Mouse (Mus musculus) forebrain, embryonic 10.5 days (tissue): ENCODE data around the gene Slc22a5. TPM values are rescaled to one million over a fixed set of nuclear protein-coding genes. Genes with fewer than 3 reads are reported as not detected.
"Not testable (repeated sequence)": the region's sequence is repeated elsewhere in the genome, so short reads cannot be mapped to it uniquely, and the experiment has no call there.

ENCODE experiments used
- DNase-seq: peaks from one replicate; pipeline ENCODE4 v3.0.0-alpha.2; 2017; ENCODE audit warnings: low spot score; ENCODE audit errors: extremely low spot score
- H3K27ac ChIP-seq: fragments of 300-500 bp; sonication (generic); 2 replicates; pipeline ENCODE4 v1.5.1; 2016; ENCODE audit warnings: mild to moderate bottlenecking
- H3K27me3 ChIP-seq: fragments of 300-500 bp; sonication (generic); 2 replicates; pipeline ENCODE4 v1.6.1; 2016; ENCODE audit warnings: mild to moderate bottlenecking; ENCODE audit not compliant: poor library complexity, severe bottlenecking
- H3K36me3 ChIP-seq: fragments of 300-500 bp; sonication (generic); replicated peaks from 2 replicates; pipeline ENCODE4 v1.6.1; 2016; ENCODE audit warnings: mild to moderate bottlenecking, moderate library complexity
- H3K4me1 ChIP-seq: fragments of 300-500 bp; sonication (generic); 2 replicates; pipeline ENCODE4 v1.6.1; 2016
- H3K4me3 ChIP-seq: fragments of 300-500 bp; sonication (generic); 2 replicates; pipeline ENCODE4 v1.5.1; 2016; ENCODE audit warnings: mild to moderate bottlenecking, moderate library complexity
- H3K9me3 ChIP-seq: fragments of 300-500 bp; sonication (generic); 2 replicates; pipeline ENCODE4 v1.6.1; 2016; ENCODE audit warnings: mild to moderate bottlenecking, moderate library complexity
- whole genome bisulfite sequencing: fragments of 180-500 bp; shearing (Covaris S2); methylation state at CpG from one replicate; pipeline ENCODE4 v1.1.7; 2016; 5-methylcytosine and 5-hydroxymethylcytosine counted together
- polyA plus RNA-seq: library from polyadenylated mRNA; unstranded; fragments of >200 nt; fragmentation: Nextera tagmentation; extraction: Ambion mirVana; gene quantifications from 2 replicates; pipeline ENCODE4 v1.2.1, GENCODE M21; 2016

The Slc22a5 gene
- polyA plus RNA-seq = 7.0 and 7.7 TPM in 2 replicates

DNA sequence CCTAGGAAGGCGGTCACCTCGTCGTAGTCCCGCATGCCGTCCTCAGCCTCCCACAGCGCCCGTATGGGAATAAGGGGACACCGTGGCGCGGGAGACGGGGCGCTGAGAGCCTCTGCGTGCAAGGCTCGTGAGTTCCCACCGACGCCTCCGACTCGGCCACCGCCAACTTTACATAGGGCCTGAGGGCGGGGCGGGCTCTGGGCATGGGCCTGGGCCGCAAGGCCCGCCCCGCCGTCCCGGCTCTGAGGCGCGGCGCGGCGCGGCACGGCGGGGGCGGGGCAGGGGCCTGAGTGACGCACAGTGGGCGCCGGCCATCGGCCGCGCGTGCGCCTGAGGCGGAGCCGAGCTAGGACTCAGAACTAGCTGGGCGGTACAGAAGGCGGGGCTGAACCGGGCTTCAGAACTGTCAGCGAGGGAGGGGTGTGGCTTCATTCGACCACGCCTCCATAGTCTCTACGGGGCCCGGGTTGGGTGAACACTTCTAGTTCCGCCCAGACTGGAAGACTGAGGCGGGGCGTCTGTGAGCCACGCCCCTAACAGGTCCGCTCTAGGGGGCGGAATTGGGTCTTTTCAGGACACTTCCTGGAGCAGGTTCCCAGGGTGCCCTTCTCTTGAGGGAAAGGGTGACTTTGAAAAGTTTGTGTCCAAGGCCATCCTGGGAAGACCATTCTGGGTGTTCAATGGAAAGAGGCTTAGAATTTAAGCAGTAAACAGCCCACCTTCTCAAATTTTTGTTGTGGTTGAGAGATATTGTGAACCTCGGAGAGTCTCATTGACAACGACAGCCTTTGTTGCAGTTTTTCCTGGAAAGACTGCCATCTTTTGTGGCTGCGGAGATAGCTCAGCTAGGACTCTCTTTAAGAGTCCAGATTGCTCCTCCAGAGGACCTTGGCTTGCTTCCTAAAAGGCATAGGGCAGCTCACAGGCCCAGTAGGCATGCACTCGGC, at the start of gene Slc22a5:
Gene Slc22a5, minus strand, starts transcription at position 156 of the 947 bp plus-strand sequence.
- DNase-seq = peak; percentile 97
- WGBS = 4% methylated on average over 63 of the region's 63 CpGs
- H3K9me3 ChIP-seq = no peaks in the 10 kb centered on the region
- peak within 1 kb of the TSS; percentile 68 for H3K4me3 ChIP-seq
- peaks cover 13% of the 10 kb centered on the region for H3K27me3 ChIP-seq
- peak within 1 kb of the TSS; percentile 87 for H3K27ac ChIP-seq
- H3K36me3 ChIP-seq = no peaks in the 10 kb centered on the region
- H3K4me1 ChIP-seq = peaks cover 35% of the 10 kb centered on the region

DNA sequence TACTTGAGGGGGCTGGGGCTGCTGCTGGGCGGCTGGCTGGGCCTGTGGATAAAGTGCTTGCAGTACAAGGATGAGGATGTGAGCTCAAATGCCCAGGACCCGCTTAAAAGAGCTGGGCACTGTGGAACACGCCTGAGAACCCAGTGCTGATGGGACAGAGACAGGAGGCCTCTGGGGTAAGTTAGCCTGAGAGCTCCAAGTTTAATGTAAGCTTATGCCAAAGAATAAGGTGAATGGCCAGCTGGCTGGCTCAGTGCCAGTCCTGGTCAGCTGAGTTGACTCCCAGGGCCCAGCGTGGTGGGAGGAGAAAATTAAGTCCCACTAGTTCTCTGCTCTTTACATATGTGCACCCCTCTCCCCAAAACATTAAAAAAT, 40.5 kb upstream of the Slc22a5 start:
- H3K36me3 ChIP-seq, H3K4me3 ChIP-seq, DNase-seq, H3K9me3 ChIP-seq, H3K4me1 ChIP-seq, H3K27ac ChIP-seq, H3K27me3 ChIP-seq: not testable (repeated sequence)
- 81% methylated on average over 4 of the region's 4 CpGs for WGBS

DNA sequence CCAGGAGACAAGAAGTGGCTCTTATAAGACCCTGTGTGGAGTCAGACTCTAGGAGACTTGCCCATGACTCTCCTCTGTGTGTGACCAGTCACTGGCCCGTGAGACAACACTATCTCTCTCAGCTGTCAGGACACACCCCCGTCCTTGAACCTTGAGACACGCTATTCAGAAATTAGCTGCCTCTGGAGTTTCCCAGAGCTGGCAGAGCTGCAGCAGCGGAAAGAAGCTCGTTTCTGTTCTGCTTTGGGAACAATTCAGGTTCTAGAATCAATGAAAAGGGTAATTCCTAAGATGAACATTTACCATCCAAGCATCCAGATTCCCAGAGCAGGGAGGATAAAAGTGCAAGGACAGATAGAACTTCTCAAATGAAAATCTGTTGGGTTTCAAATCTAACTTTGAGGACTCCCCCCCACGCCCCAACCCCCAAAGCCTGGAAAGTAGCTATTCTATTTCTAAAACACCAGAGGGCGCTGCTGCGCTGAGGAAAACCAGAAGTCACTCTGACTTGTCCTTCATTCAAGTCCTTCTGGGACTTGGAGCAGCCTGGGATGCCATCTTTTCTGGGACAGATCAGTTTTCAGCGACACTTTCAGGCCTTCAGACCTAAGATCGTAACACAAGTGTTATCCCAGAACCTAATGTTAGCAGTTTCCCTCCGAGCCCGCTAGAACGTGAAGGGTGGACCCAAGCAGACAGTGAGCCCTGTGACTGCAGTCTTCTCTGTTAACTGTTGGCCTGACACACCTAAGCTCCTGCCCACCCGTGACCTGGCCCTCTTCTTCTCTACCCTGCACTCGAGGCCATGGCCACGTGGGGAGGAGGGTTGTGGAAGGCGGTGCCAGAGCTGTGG, 39.9 kb upstream of the Slc22a5 start:
- Histone ChIP-seq H3K27me3 (no peaks in the 10 kb centered on the region), H3K4me1 (no peaks in the 10 kb centered on the region), H3K4me3 (no peak overlapping the region), H3K27ac (no peak overlapping the region), H3K36me3 (no peaks in the 10 kb centered on the region), H3K9me3 (no peaks in the 10 kb centered on the region)
- DNase-seq = peak; percentile 55
- 40% methylated on average over 17 of the region's 17 CpGs for WGBS

DNA sequence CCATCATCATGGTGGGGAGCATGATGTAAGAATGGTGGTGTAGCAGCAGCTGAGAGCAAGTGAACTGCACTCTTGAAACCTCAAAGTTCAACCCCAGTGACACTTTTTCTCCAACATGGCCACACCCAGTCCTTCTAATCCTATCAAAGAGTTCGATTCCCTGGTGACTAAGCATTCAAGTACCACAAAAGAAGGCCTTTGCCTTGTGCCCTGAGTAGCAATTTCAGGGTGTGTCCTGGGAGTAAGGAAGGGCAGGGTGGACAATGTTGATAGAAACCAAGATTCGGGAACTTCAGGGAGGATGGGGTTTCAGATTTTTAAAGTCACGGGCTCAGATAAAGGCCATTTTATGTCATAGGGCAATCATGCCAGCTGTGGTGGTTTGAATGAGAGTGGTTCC, 38.3 kb upstream of the Slc22a5 start:
- no peaks in the 10 kb centered on the region for H3K36me3 ChIP-seq
- WGBS = 80% methylated on average over 3 of the region's 3 CpGs
- H3K27ac ChIP-seq = no peak overlapping the region
- DNase-seq = no peak
- H3K4me1 ChIP-seq = no peaks in the 10 kb centered on the region
- no peak overlapping the region for H3K4me3 ChIP-seq
- H3K27me3 ChIP-seq = no peaks in the 10 kb centered on the region
- no peaks in the 10 kb centered on the region for H3K9me3 ChIP-seq

DNA sequence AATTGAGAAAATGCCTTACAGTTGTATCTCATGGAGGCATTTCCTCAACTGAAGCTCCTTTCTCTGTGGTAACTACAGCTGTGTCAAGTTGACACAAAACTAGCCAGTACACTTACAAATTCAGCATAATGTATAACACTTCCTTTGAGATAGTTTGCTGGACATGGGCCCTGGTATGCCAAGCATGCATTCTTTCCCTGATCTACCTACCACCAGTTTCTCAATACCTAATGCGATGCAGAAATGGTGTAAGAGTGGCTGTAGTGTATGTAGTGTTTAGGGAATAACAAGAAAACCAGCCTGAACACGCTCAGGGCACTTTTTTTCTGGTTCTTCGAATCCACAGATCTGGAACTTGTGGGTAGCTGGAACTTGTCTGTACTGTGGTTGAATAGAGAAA, 37.1 kb upstream of the Slc22a5 start:
- no peaks in the 10 kb centered on the region for H3K27me3 ChIP-seq
- no peaks in the 10 kb centered on the region for H3K4me1 ChIP-seq
- WGBS = 83% methylated on average over 3 of the region's 3 CpGs
- no peak for DNase-seq
- no peaks in the 10 kb centered on the region for H3K9me3 ChIP-seq
- no peak overlapping the region for H3K4me3 ChIP-seq
- H3K36me3 ChIP-seq = no peaks in the 10 kb centered on the region
- H3K27ac ChIP-seq = no peak overlapping the region

DNA sequence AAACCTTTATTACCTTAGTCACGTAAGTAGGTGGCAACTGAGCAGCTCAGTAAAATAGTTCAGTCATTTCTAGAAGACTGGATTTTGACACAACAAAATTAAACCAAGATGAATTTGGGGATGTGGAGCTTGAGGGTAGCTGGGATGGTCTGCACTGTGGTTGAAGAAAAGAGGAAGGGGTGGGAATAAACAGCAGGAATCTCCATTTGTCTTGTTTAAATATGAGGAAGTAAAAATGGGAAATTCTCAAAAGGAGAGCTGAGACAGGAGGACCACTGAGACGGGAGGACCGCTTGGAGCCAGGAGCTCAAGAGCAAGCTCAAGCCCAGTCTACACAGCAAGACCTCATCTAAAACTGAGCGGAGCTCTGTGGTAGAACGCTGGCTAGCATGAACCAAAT, 34.8 kb upstream of the Slc22a5 start:
- no peak overlapping the region for H3K4me3 ChIP-seq
- WGBS = 93% methylated on average over 5 of the region's 5 CpGs

DNA sequence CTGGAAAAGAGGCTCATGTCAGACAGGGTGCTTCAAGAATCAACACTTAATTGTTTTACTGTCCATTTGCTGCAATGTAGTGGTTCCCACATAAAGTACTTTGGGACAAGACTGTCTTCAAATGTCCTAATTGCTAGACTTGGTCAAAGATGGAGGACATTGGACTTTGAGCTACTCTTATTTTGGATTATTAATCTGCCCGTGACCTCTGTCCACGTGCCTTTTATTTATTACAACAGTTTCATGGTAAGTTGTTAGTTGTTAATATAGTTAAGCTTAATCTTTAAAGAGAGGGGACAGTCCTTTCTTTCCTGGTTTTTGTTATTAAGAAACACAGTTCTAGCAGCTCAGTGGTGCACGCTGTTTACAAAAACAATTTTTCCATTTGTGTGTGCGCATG, 27.4 kb upstream of the Slc22a5 start:
- no peak for DNase-seq
- H3K27me3 ChIP-seq = no peaks in the 10 kb centered on the region
- WGBS = 95% methylated on average over 4 of the region's 4 CpGs

More for the DNA sequence above, 34.8 kb upstream of the Slc22a5 start:
- no peak for DNase-seq
- H3K27me3 ChIP-seq = no peaks in the 10 kb centered on the region
- H3K27ac ChIP-seq = no peak overlapping the region
- H3K9me3 ChIP-seq = no peaks in the 10 kb centered on the region
- no peaks in the 10 kb centered on the region for H3K36me3 ChIP-seq
- H3K4me1 ChIP-seq = no peaks in the 10 kb centered on the region

DNA sequence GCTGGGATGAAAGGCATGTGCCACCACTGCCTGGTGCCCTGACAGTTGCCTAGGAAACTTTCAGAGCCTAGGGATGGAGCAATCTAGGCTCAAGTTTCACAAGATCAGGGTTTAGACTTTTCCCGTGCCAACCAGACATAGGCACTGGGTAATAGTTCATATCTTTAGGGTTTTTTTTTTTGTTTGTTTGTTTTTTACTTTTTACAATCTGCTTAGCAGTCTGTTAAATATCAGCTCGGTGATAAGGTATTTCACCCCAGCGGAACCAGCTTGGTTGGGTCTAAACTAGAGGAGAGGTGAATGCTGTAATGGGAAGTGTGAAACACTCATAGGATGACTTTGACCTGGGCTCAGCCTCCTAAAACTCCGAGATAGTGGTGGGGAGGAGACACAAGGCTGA, 19.6 kb upstream of the Slc22a5 start:
- Histone ChIP-seq H3K27ac (no peak overlapping the region), H3K36me3 (no peaks in the 10 kb centered on the region), H3K9me3 (no peaks in the 10 kb centered on the region), H3K4me3 (no peak overlapping the region), H3K27me3 (no peaks in the 10 kb centered on the region), H3K4me1 (no peaks in the 10 kb centered on the region)
- no peak for DNase-seq
- 85% methylated on average over 4 of the region's 4 CpGs for WGBS

More for the DNA sequence above, 27.4 kb upstream of the Slc22a5 start:
- no peaks in the 10 kb centered on the region for H3K36me3 ChIP-seq
- H3K27ac ChIP-seq = no peak overlapping the region
- no peaks in the 10 kb centered on the region for H3K4me1 ChIP-seq
- no peak overlapping the region for H3K4me3 ChIP-seq
- no peaks in the 10 kb centered on the region for H3K9me3 ChIP-seq

DNA sequence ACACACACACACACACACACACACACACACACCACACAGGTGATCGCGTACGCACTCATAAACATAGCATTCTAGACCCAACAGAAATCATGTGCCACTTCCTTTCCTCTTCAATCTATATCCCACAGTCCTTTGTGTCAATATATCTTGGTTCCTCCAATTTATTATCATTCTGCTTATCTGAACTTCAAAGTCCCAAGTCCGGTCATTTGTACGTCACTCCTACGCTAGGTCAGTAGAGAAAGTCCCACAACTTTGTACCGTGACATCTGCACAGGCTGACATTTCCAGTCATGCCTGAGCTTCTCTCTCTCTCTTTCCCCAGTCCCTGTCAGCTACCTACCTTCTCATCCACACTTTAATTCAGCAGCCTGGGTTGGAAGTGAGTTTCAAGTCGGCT, 17.2 kb upstream of the Slc22a5 start:
- Histone ChIP-seq H3K27me3 (no peaks in the 10 kb centered on the region), H3K36me3 (no peaks in the 10 kb centered on the region), H3K27ac (no peak overlapping the region), H3K4me1 (peaks cover 12% of the 10 kb centered on the region), H3K9me3 (no peaks in the 10 kb centered on the region), H3K4me3 (no peak overlapping the region)
- 97% methylated on average over 8 of the region's 8 CpGs for WGBS
- no peak for DNase-seq

DNA sequence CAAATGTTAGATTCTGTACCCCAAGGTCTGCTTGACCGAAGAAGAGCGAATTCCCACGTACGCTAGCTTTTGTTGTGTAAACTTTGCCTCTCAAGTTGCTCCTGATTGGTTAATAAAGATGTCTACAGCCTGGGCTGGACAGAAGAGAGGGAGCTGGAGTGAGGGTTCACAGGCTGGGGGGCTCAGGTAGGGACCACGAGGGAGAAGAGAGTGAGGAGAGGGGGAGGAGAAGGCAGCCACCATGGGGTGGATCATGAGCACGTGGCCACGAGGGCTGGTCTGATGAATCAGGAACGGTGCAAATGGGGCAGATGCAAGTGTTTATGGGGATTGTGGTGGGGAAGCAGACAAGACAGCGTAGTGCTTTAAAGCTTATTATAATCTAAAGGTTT, 13.1 kb upstream of the Slc22a5 start:
- no peak for DNase-seq
- WGBS = 90% methylated on average over 9 of the region's 9 CpGs
- Histone ChIP-seq H3K4me1 (peaks cover 17% of the 10 kb centered on the region), H3K4me3 (no peak overlapping the region), H3K36me3 (no peaks in the 10 kb centered on the region), H3K9me3 (no peaks in the 10 kb centered on the region), H3K27ac (0 out of 2 replicates have a peak overlapping the region, but pooled peaks have one; percentile 4), H3K27me3 (no peaks in the 10 kb centered on the region)

DNA sequence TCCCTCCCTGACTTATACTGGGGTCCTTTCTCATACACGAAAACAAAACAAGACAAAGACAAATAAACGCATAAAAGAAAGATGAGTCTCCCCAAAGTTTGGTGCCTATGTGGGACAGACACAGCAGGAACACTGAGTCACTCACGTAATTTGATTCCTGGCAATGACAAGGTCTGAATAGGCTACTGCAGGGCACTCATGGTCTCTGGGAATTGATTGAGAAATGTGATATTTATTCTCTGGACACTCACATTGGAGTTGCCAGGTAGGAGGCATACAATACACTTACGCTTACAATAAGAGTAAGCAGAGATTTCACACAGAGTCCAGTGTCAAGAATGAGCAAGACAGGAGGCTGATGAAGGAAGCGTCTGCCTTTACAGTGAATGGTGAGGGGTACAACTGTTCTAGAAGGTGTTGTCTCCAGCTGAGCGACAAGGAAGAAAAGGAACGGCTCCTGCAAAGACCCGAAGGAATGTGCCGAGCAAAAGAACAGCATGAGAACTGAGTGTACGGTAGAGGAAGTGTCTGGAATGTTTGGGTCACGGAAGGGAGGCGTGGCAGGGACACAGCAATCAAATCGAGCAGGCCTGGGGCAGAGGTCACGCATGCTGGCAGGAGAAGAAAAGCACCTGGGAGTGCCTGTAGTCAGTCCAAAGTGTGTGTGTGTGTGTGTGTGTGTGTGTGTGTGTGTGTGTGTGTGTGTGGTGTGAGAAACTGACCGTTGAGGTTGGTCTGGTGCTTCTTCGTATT, 12.5 kb upstream of the Slc22a5 start:
- H3K27me3 ChIP-seq = no peaks in the 10 kb centered on the region
- peaks cover 17% of the 10 kb centered on the region for H3K4me1 ChIP-seq
- DNase-seq = peak; percentile 30
- H3K36me3 ChIP-seq = no peaks in the 10 kb centered on the region
- 0 out of 2 replicates have a peak overlapping the region, but pooled peaks have one; percentile 3 for H3K27ac ChIP-seq
- H3K4me3 ChIP-seq = no peak overlapping the region
- WGBS = 55% methylated on average over 16 of the region's 16 CpGs
- no peaks in the 10 kb centered on the region for H3K9me3 ChIP-seq

DNA sequence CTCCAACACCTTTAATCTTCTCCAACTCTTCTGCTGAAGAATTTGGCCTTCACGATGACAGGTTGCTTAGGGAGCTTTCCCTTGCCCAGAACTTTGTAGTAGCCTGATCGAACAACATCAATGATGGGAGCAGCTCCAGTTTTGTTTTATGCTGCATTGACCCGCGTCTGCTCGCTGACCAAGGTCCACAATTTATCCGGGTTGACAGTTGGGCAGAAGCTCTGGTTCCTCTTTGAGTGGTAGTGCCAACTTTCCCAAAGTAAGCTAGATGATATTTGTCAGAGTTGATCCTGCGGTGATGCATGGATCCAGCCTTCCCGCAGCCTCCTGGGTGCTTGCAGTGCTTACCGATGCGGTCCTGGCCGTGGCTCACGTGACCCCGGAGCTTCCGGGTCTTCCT, 11.3 kb upstream of the Slc22a5 start:
- peaks cover 17% of the 10 kb centered on the region for H3K4me1 ChIP-seq
- H3K27me3 ChIP-seq = no peaks in the 10 kb centered on the region
- H3K9me3 ChIP-seq = no peaks in the 10 kb centered on the region
- no peak overlapping the region for H3K4me3 ChIP-seq
- 92% methylated on average over 14 of the region's 14 CpGs for WGBS
- no peak overlapping the region for H3K27ac ChIP-seq
- no peak for DNase-seq
- no peaks in the 10 kb centered on the region for H3K36me3 ChIP-seq
